Mouse (Mus musculus) MEL (cell line): ENCODE measurements around the gene Ace3.

Experiments used
- CHD2 ChIP-seq: IDR thresholded peaks from 2 replicates; pipeline ENCODE4 v1.6.1; 2011; ENCODE audit warnings: low read length, improper control_type of control experiment
- CTCF ChIP-seq, 3 experiments: IDR thresholded peaks in 2 of 3; conservative IDR thresholded peaks in 1 of 3; 2 replicates each; pipeline ENCODE4 v1.5.1; 2011 to 2012; ENCODE audit warnings: low read length in 3 of 3, low read depth in 2 of 3, mild to moderate bottlenecking in 2 of 3, improper control_type of control experiment in 1 of 3, inconsistent platforms in 1 of 3, mixed read lengths in 1 of 3, moderate library complexity in 1 of 3; ENCODE audit not compliant: control insufficient read depth in 1 of 3, insufficient read depth in 1 of 3, poor library complexity in 1 of 3, severe bottlenecking in 1 of 3
- EP300 ChIP-seq, 2 experiments: IDR thresholded peaks; 2 replicates each; pipeline ENCODE4 v1.6.1; 2011; ENCODE audit warnings: improper control_type of control experiment in 2 of 2, low read length in 2 of 2, low read depth in 1 of 2, mild to moderate bottlenecking in 1 of 2
- GATA1 ChIP-seq: IDR thresholded peaks from 2 replicates; pipeline ENCODE4 v1.6.1; 2011; ENCODE audit warnings: low read depth, low read length, improper control_type of control experiment
- MXI1 ChIP-seq: IDR thresholded peaks from 2 replicates; pipeline ENCODE4 v1.6.1; 2011; ENCODE audit warnings: mild to moderate bottlenecking, low read depth, low read length, improper control_type of control experiment
- MYB ChIP-seq: IDR thresholded peaks from 2 replicates; pipeline ENCODE4 v1.6.1; 2011; ENCODE audit warnings: mild to moderate bottlenecking, low read depth, low read length, improper control_type of control experiment
- NELFE ChIP-seq: IDR thresholded peaks from 2 replicates; pipeline ENCODE4 v1.6.1; 2011; ENCODE audit warnings: low read depth, low read length, improper control_type of control experiment
- POLR2A ChIP-seq, 2 experiments: IDR thresholded peaks; 2 replicates each; pipeline ENCODE4 v1.6.1; 2011 to 2012; ENCODE audit warnings: low read length in 2 of 2, mild to moderate bottlenecking in 2 of 2, control low read depth in 1 of 2, improper control_type of control experiment in 1 of 2, low read depth in 1 of 2, moderate library complexity in 1 of 2; ENCODE audit not compliant: control insufficient read depth in 1 of 2, insufficient read depth in 1 of 2, poor library complexity in 1 of 2
- POLR2AphosphoS2 ChIP-seq: IDR thresholded peaks from 2 replicates; pipeline ENCODE4 v1.6.1; 2011; ENCODE audit warnings: low read length, improper control_type of control experiment
- RAD21 ChIP-seq: IDR thresholded peaks from 2 replicates; pipeline ENCODE4 v1.6.1; 2011; ENCODE audit warnings: mild to moderate bottlenecking, low read depth, low read length, improper control_type of control experiment
- TBP ChIP-seq: IDR thresholded peaks from 2 replicates; pipeline ENCODE4 v1.8.0; 2011; ENCODE audit warnings: low read depth, low read length, improper control_type of control experiment
- TCF12 ChIP-seq: IDR thresholded peaks from 2 replicates; pipeline ENCODE4 v1.6.1; 2014; ENCODE audit warnings: low read depth, mild to moderate bottlenecking, inconsistent platforms, low read length, improper control_type of control experiment, moderate library complexity
- ZC3H11A ChIP-seq: IDR thresholded peaks from 2 replicates; pipeline ENCODE4 v1.6.1; 2012; ENCODE audit warnings: low read depth, mild to moderate bottlenecking, inconsistent platforms, low read length, improper control_type of control experiment

DNA sequence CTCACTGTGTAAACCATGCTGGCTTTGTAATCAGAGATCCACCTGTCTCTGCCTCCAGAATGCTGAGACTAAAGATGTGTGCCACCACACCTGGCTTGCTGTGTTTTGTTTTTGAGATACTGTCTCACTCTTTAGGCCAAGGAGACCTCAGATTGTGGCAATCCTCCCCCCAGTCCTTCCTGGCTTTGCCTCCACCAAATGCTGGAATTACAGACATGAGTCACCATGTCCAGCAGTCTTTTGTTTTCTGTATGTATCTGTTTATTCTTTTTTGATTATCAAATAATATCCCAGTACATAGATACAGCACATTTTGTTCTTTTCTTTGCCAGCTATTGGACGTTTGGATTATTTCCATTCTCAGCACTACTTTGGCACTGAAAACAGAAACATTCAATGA is 35.9 kb upstream of the Ace3 start:
- TF ChIP-seq CTCF (IDR thresholded peaks at IDR 0.05 in 2 of 3, conservative IDR thresholded peaks at IDR 0.05 in 1 of 3; ENCODE audit: control insufficient read depth in 1 of 3, insufficient read depth in 1 of 3, low read depth in 2 of 3, low read length in 3 of 3, poor library complexity in 1 of 3, severe bottlenecking in 1 of 3) (no peak), GATA1 (no peak), MXI1 (no peak), EP300 (IDR thresholded peaks at IDR 0.05; ENCODE audit: low read depth in 1 of 2, low read length in 2 of 2) (no peak), NELFE (no peak), POLR2A (IDR thresholded peaks at IDR 0.05; ENCODE audit: control insufficient read depth in 1 of 2, insufficient read depth in 1 of 2, low read depth in 1 of 2, low read length in 2 of 2, poor library complexity in 1 of 2) (no peak), CHD2 (no peak), RAD21 (no peak), TBP (no peak), POLR2AphosphoS2 (no peak), TCF12 (no peak), ZC3H11A (no peak), MYB (no peak)
